ENCODE assay signal across 19 mouse cellular contexts in the genomic region with DNA sequence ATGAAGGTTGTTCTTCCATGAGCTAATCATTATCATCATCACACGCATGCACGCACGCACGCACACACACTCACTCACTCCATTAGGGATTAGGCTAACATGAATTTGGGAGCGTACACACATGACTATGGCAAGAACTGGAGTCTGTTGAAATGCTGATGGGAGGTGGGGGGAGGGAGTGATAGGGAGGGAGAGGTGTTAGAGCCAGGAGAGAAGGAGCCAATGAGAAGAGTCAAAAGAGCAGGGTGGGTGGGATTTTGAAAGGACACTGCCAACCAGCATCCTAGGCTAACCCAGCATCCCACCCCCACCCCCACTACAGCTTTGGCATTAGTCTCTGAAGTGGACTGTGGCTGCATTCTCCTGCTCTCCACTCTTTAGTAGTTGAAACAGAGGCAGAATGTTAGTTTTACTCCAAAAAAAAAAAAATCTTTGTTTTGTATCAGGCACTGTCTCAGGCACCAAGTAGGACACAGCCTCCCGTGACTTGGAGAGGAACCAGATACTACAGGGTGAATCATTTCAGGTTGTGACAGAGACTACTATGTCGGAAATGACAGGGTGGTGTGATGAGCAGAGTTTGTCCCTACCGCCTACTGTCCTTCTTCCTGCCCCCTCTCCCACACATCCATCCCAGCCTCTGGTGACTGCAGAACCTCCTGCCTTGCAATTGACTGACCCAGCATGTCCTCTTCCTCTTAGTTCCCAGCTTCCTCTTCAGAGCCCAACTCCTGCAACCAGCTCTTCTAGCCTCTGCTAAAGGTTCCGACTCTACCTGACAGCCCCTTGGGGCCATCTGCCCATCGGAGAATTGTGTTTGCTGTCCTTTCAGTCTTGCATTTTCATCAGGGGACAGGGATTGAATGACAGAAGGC. TPM values are rescaled to one million over a fixed set of nuclear protein-coding genes. Genes with fewer than 3 reads are reported as not detected.
DNase-seq lines count a peak whose midpoint lies in the region; ATAC-seq lines count a peak whose summit lies in the region.
"Had no signal": no experiment of that assay in that cellular context is flagged by ENCODE, and none has a peak within 500 bp of the region (broad histone marks: within the 10 kb centered on the region; RNA-seq: fewer than 3 reads in every experiment).

No protein-coding gene starts in this region.

- H3K27ac ChIP-seq in macrophage: peak overlapping the region; percentile 84
- H3K27ac ChIP-seq: forebrain, embryonic 13.5 days; liver, embryonic 14.5 days had no signal

- H3K79me2 ChIP-seq in macrophage (ENCODE audit: inconsistent target): no peaks in the 10 kb centered on the region

- intact Hi-C loops in gastrocnemius, postnatal 14 days (cut with DNase I; ENCODE audit: low total_unique reads): loop anchor here (10.0 kb wide), 1 partner anchor 103 kb away; no protein-coding TSS in a partner anchor

- H3K36me3 ChIP-seq in macrophage (ENCODE audit: inconsistent target): peaks cover 13% of the 10 kb centered on the region; the same call in 1 of the 2 replicates

- peak; percentile 10; the same call in 1 of the 2 replicates for ATAC-seq in common myeloid progenitor, adult 5-6 weeks (replicated peaks; ENCODE audit: low read depth, poor library complexity, severe bottlenecking)

- DNase-seq in heart, adult 11 months: peak; percentile 90
- no peak for DNase-seq in heart, adult 8-10 months (ENCODE audit: low spot score)
- DNase-seq in ES-CJ7 (ENCODE audit: low read depth, low spot score): peak; percentile 74
- no peak for DNase-seq in layer of hippocampus, adult 18-20 months (ENCODE audit: low spot score in 2 of 2)
- no peak for DNase-seq in gastrocnemius, postnatal 14 days
- no peak for DNase-seq in urinary bladder, postnatal 4 days (ENCODE audit: low spot score in 2 of 2)
- DNase-seq: adrenal gland, adult 2 months; cerebellum, adult 2 months; embryo, embryonic 11 days; heart, postnatal 4 days; kidney, adult 18-20 months; kidney, postnatal 14 days; lung, postnatal 10 days; midbrain, embryonic 14.5 days; spleen, adult 18-20 months had no signal

- 56% methylated on average over 10 of the region's 10 CpGs for WGBS in macrophage (ENCODE audit: missing documents)

- no peak overlapping the region for H3K4me3 ChIP-seq in macrophage (ENCODE audit: inconsistent target)
- H3K4me3 ChIP-seq: forebrain, embryonic 13.5 days had no signal

RNA-seq across cellular contexts. Expression of gene Rpn1, which starts 23.6 kb away (rescaled TPM):
- total RNA-seq in heart, adult 8-10 months (2022): 100 to 1,000 TPM in 3 of 4 experiments, 10 to 100 TPM in 1; 92.5 to 117 (median 111) TPM
- 196 and 216 TPM in 2 replicates for total RNA-seq in common myeloid progenitor, adult 5-6 weeks (2017)
- 10 to 100 TPM in 25 of 26 experiments, 1 to 10 TPM in 1; 9.7 to 53.5 (median 26.6) TPM for total RNA-seq in macrophage (2018; cell fraction: chromatin; rRNA removed)
- 100 to 1,000 TPM in 4 of 26 experiments, 10 to 100 TPM in 22; 48.9 to 117 (median 81.0) TPM for total RNA-seq in macrophage (2018; cell fraction: cytosol; rRNA removed)
- total RNA-seq in macrophage (2018; cell fraction: nucleus; rRNA removed): 100 to 1,000 TPM in 15 of 26 experiments, 10 to 100 TPM in 11; 23.6 to 218 (median 102) TPM
- 109 to 177 TPM (median 163 TPM) in 3 replicates for polyA plus RNA-seq in macrophage (2018)
- total RNA-seq in layer of hippocampus, adult 18-20 months (2021): 100 to 1,000 TPM; 169 to 184 TPM
- total RNA-seq in gastrocnemius, postnatal 14 days (2021): 10 to 100 TPM; 65.9 to 75.8 TPM

Comparison
In these comparisons a context has a peak if more than half of its experiments do, and no peak if none do; other contexts are left out.
1. DNase-seq: peak in heart, adult 11 months (single experiment) and ES-CJ7 (single experiment); none in heart, adult 8-10 months (single experiment), layer of hippocampus, adult 18-20 months (0 of 2), gastrocnemius, postnatal 14 days (single experiment) and urinary bladder, postnatal 4 days (0 of 2).